Mouse (Mus musculus) cerebellum, adult 9-11 months (tissue): Measurements from ENCODE around the gene Lrp4.
A peak's percentile ranks its signal among the peaks of the same experiment; 100 is the strongest.

Experiments used
- DNase-seq: peaks from one replicate; pipeline ENCODE4 v3.0.0; 2022

Gene Lrp4

GRCm38 (mm10) chr2:91457259-91457655 is at the start of gene Lrp4:
Gene Lrp4, plus strand, starts transcription at chr2:91457511.
- DNase-seq: no peak

- DNase-seq: no peak
Observed at GRCm38 (mm10) chr2:91408031-91408430, 49.3 kb upstream of the Lrp4 start.

GRCm38 (mm10) chr2:91411473-91411872 is 45.8 kb upstream of the Lrp4 start:
- DNase-seq: no peak

- no peak for DNase-seq
Observed at GRCm38 (mm10) chr2:91412361-91412760, 45.0 kb upstream of the Lrp4 start.

- no peak for DNase-seq
Observed at GRCm38 (mm10) chr2:91413811-91414210, 43.5 kb upstream of the Lrp4 start.

- DNase-seq: no peak
Observed at GRCm38 (mm10) chr2:91421641-91422040, 35.7 kb upstream of the Lrp4 start.

GRCm38 (mm10) chr2:91424061-91424720 is 33.1 kb upstream of the Lrp4 start:
- DNase-seq: no peak

GRCm38 (mm10) chr2:91426321-91426720 is 31.0 kb upstream of the Lrp4 start:
- no peak for DNase-seq

- DNase-seq: no peak
Observed at GRCm38 (mm10) chr2:91429146-91429545, 28.2 kb upstream of the Lrp4 start.

GRCm38 (mm10) chr2:91429915-91430599 is 27.3 kb upstream of the Lrp4 start:
- DNase-seq: no peak

GRCm38 (mm10) chr2:91430600-91430919 is 26.8 kb upstream of the Lrp4 start:
- no peak for DNase-seq

GRCm38 (mm10) chr2:91436713-91437112 is 20.6 kb upstream of the Lrp4 start:
- DNase-seq: no peak

- no peak for DNase-seq
Observed at GRCm38 (mm10) chr2:91437116-91437815, 20.0 kb upstream of the Lrp4 start.

GRCm38 (mm10) chr2:91439271-91439670 is 18.0 kb upstream of the Lrp4 start:
- DNase-seq: no peak

GRCm38 (mm10) chr2:91439876-91440275 is 17.4 kb upstream of the Lrp4 start:
- no peak for DNase-seq

GRCm38 (mm10) chr2:91440686-91441085 is 16.6 kb upstream of the Lrp4 start:
- DNase-seq: no peak

- DNase-seq: no peak
Observed at GRCm38 (mm10) chr2:91441715-91442114, 15.6 kb upstream of the Lrp4 start.

GRCm38 (mm10) chr2:91442241-91442640 is 15.1 kb upstream of the Lrp4 start:
- no peak for DNase-seq

- peak; percentile 88 for DNase-seq
Observed at GRCm38 (mm10) chr2:91444286-91444892, 12.9 kb upstream of the Lrp4 start, which contains the start of gene 1110051M20Rik. Gene 1110051M20Rik, minus strand, starts transcription at chr2:91444704.

GRCm38 (mm10) chr2:91449662-91450061 is 7.6 kb upstream of the Lrp4 start:
- DNase-seq: no peak

GRCm38 (mm10) chr2:91450316-91450715 is 7.0 kb upstream of the Lrp4 start:
- no peak for DNase-seq

- DNase-seq: no peak
Observed at GRCm38 (mm10) chr2:91452658-91453057, 4.7 kb upstream of the Lrp4 start.

- no peak for DNase-seq
Observed at GRCm38 (mm10) chr2:91453231-91454075, 3.9 kb upstream of the Lrp4 start.
